Mouse (Mus musculus): Measurements from ENCODE around the gene C130050O18Rik. TPM values are rescaled to one million over a fixed set of nuclear protein-coding genes. Genes with fewer than 3 reads are reported as not detected.

Gene C130050O18Rik
- polyA plus RNA-seq, 1 experiment from 2014 or later: 0.29 TPM

DNA sequence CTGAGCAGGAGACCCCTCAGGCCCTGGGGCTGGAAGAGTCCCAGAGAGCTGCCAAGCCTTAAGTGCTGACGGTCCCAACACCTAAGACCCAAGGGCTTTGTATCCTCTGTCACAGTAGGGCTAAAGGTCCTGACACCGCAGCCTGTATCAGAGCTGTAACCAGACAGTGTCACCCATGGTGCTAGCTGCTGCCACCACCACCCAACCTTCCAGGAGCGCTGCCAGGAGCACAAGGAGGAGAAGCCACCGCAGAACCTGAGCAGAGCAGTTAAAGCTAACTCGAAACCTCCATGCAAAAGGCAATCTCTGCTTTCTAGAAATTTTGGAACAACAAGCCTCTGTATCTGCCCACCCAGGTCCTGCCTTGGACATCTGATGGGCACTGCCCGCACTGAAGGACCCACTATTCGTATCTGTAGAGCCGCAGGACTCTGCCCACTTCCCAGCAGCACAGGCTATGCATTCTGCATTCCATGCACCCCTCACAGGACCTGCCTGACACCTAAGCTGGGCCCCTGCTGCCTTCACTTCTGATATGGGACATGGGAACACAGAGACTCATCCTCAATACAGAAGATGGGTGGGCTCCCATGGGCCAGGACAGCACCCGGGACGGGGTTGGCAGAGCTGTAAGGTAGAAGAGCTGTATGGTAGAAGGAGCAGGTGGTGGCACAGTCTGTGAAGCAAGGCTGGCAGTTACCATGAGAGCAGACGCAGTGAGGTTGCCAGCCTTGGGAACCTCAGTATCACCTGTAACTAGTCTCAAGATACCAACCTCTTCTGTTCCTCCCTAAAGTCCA is 36.0 kb downstream of the C130050O18Rik start:
- Histone ChIP-seq H3K4me3 (ENCODE audit: low read depth, low read length) (no peak overlapping the region), H3K9ac (ENCODE audit: low read length) (no peak overlapping the region), H3K36me3 (ENCODE audit: control insufficient read depth, insufficient read depth, low read length) (no peaks in the 10 kb centered on the region), H3K4me2 (no peak overlapping the region), H3K4me1 (ENCODE audit: control insufficient read depth, insufficient read depth, low read length) (0 out of 2 replicates have a peak, but pooled peaks cover 2% of the 10 kb centered on the region), H3K27ac (ENCODE audit: low read depth, low read length) (no peak overlapping the region), H3K27me3 (ENCODE audit: control insufficient read depth, insufficient read depth, low read length) (no peaks in the 10 kb centered on the region), H3K9me3 (ENCODE audit: control insufficient read depth, low read length) (no peaks in the 10 kb centered on the region)
- WGBS: 91% methylated on average over 11 of the region's 11 CpGs
- ATAC-seq (ENCODE audit: low FRiP score) (no peak), DNase-seq (ENCODE audit: low spot score, missing footprints) (no peak)

DNA sequence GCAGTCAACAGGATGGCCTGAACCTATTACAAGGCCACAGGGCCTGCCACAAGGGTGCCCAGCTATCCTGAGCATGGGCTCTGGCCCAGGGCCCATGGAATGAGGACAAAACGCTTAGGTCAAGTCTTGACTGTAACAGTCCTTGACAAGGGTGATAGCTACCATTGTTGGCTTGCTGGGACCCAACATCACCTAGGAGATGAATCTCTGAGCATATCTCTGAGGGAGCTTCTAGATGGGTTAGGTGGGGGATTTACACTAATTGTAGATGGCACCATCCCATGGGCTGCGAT is 36.6 kb downstream of the C130050O18Rik start:
- no peak for ATAC-seq (ENCODE audit: low FRiP score)

DNA sequence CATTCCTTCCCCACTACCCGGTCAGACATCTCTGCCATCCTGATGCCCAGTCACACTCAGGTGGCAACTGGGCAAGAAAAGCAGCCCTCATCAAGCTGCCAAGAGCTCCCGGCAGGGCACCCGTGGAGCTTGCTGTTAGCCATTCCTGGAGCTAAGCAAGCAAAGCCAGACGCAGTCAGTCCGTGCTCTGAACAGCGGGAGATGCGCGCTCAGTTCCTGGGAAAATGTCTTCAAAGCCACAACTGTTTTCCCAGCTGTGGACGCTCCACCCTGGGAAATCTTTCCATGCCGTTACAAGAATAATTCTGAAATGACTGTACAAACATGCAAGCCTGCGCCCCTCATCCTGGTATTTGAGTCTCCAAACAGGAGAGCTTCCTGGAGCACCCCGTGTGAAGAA is 37.3 kb downstream of the C130050O18Rik start:
- no peak for DNase-seq (ENCODE audit: low spot score, missing footprints)
- H3K36me3 ChIP-seq (ENCODE audit: control insufficient read depth, insufficient read depth, low read length): no peaks in the 10 kb centered on the region

More for the DNA sequence above, 36.6 kb downstream of the C130050O18Rik start:
- no peaks in the 10 kb centered on the region for H3K27me3 ChIP-seq (ENCODE audit: control insufficient read depth, insufficient read depth, low read length)
- no peak overlapping the region for H3K4me3 ChIP-seq (ENCODE audit: low read depth, low read length)
- DNase-seq (ENCODE audit: low spot score, missing footprints): no peak
- no peaks in the 10 kb centered on the region for H3K36me3 ChIP-seq (ENCODE audit: control insufficient read depth, insufficient read depth, low read length)
- H3K9me3 ChIP-seq (ENCODE audit: control insufficient read depth, low read length): no peaks in the 10 kb centered on the region
- WGBS: 84% methylated on average over 2 of the region's 2 CpGs
- H3K4me2 ChIP-seq: no peak overlapping the region
- 0 out of 2 replicates have a peak, but pooled peaks cover 2% of the 10 kb centered on the region for H3K4me1 ChIP-seq (ENCODE audit: control insufficient read depth, insufficient read depth, low read length)
- H3K9ac ChIP-seq (ENCODE audit: low read length): no peak overlapping the region
- no peak overlapping the region for H3K27ac ChIP-seq (ENCODE audit: low read depth, low read length)

DNA sequence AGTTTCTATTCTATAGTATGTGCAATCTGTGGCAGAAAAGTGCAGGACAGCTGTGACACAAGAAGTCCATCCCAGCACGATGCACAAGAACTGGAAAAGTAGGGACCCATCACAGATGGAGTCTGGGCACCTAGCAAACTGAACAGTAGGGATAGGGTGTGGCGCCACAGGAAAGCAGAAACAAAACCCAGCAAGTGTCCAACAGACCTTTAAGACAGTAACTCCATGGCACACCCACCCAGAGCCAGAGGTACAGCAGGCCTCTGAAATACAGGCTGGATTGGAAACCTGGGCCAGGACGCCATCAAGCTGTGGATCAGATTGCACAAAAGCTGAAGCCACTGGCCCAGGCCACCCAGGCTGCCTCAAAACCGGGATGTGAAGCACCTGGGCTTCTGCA is 37.9 kb downstream of the C130050O18Rik start:
- 77% methylated on average over 4 of the region's 4 CpGs for WGBS
- Histone ChIP-seq H3K36me3 (ENCODE audit: control insufficient read depth, insufficient read depth, low read length) (no peaks in the 10 kb centered on the region), H3K27me3 (ENCODE audit: control insufficient read depth, insufficient read depth, low read length) (no peaks in the 10 kb centered on the region)

More for the DNA sequence above, 37.3 kb downstream of the C130050O18Rik start:
- H3K9me3 ChIP-seq (ENCODE audit: control insufficient read depth, low read length): no peaks in the 10 kb centered on the region
- H3K27ac ChIP-seq (ENCODE audit: low read depth, low read length): no peak overlapping the region
- H3K27me3 ChIP-seq (ENCODE audit: control insufficient read depth, insufficient read depth, low read length): no peaks in the 10 kb centered on the region
- no peak overlapping the region for H3K4me3 ChIP-seq (ENCODE audit: low read depth, low read length)
- H3K4me2 ChIP-seq: no peak overlapping the region
- WGBS: 78% methylated on average over 12 of the region's 12 CpGs
- H3K4me1 ChIP-seq (ENCODE audit: control insufficient read depth, insufficient read depth, low read length): 0 out of 2 replicates have a peak, but pooled peaks cover 2% of the 10 kb centered on the region
- no peak for ATAC-seq (ENCODE audit: low FRiP score)
- H3K9ac ChIP-seq (ENCODE audit: low read length): no peak overlapping the region

DNA sequence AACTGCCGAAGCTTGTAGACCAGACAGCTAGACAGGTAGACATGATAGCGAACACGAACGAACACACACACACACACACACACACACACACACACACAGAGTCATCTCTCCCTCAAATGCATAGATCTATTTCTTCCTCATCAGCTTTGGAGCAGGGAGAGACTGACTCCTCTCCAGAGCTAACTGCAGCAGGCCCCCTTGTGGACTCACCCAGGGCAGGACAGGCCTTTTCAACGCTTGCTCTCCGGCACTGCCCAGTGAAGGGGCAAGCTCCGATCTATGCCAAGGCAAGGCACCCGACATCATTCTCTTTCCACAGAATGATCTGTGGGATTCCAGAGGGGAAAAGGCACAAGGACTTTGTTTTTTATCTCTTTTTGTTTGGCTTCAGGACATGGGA is 40.2 kb downstream of the C130050O18Rik start:
- no peak for ATAC-seq (ENCODE audit: low FRiP score)
- 91% methylated on average over 8 of the region's 8 CpGs for WGBS
- no peaks in the 10 kb centered on the region for H3K36me3 ChIP-seq (ENCODE audit: control insufficient read depth, insufficient read depth, low read length)
- no peaks in the 10 kb centered on the region for H3K9me3 ChIP-seq (ENCODE audit: control insufficient read depth, low read length)
- no peak for DNase-seq (ENCODE audit: low spot score, missing footprints)
- H3K4me1 ChIP-seq (ENCODE audit: control insufficient read depth, insufficient read depth, low read length): peaks cover 3% of the 10 kb centered on the region
- H3K4me3 ChIP-seq (ENCODE audit: low read depth, low read length): no peak overlapping the region
- H3K27ac ChIP-seq (ENCODE audit: low read depth, low read length): no peak overlapping the region
- H3K27me3 ChIP-seq (ENCODE audit: control insufficient read depth, insufficient read depth, low read length): no peaks in the 10 kb centered on the region
- H3K4me2 ChIP-seq: no peak overlapping the region
- H3K9ac ChIP-seq (ENCODE audit: low read length): no peak overlapping the region

More for the DNA sequence above, 37.9 kb downstream of the C130050O18Rik start:
- 0 out of 2 replicates have a peak, but pooled peaks cover 2% of the 10 kb centered on the region for H3K4me1 ChIP-seq (ENCODE audit: control insufficient read depth, insufficient read depth, low read length)
- no peak for DNase-seq (ENCODE audit: low spot score, missing footprints)
- no peaks in the 10 kb centered on the region for H3K9me3 ChIP-seq (ENCODE audit: control insufficient read depth, low read length)
- no peak for ATAC-seq (ENCODE audit: low FRiP score)
- no peak overlapping the region for H3K9ac ChIP-seq (ENCODE audit: low read length)
- no peak overlapping the region for H3K4me2 ChIP-seq
- H3K4me3 ChIP-seq (ENCODE audit: low read depth, low read length): no peak overlapping the region
- no peak overlapping the region for H3K27ac ChIP-seq (ENCODE audit: low read depth, low read length)

DNA sequence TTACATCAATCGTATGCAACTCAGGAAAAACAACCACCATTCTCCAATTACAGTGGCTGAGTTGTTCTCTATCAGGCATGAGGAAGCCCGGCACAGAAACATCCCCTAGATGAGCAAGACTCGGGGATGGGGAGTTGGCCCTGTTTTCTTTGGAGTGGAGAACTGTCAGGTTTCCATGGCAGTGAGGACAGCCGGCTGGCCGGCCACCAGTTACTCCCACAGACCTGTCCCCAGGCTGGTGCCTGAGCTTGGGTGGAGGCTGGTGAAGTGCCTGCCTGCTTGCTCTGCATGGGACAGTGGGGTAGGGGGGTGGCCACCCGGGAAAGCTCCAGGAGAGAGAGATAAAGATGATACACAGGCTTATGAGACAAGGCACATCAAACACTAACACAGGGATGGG is 42.9 kb downstream of the C130050O18Rik start:
- H3K27ac ChIP-seq (ENCODE audit: low read depth, low read length): no peak overlapping the region
- no peak overlapping the region for H3K4me2 ChIP-seq
- 85% methylated on average over 6 of the region's 6 CpGs for WGBS
- no peaks in the 10 kb centered on the region for H3K9me3 ChIP-seq (ENCODE audit: control insufficient read depth, low read length)
- H3K4me1 ChIP-seq (ENCODE audit: control insufficient read depth, insufficient read depth, low read length): peaks cover 3% of the 10 kb centered on the region
- DNase-seq (ENCODE audit: low spot score, missing footprints): no peak
- H3K27me3 ChIP-seq (ENCODE audit: control insufficient read depth, insufficient read depth, low read length): no peaks in the 10 kb centered on the region
- H3K36me3 ChIP-seq (ENCODE audit: control insufficient read depth, insufficient read depth, low read length): no peaks in the 10 kb centered on the region
- ATAC-seq (ENCODE audit: low FRiP score): no peak
- H3K4me3 ChIP-seq (ENCODE audit: low read depth, low read length): no peak overlapping the region
- no peak overlapping the region for H3K9ac ChIP-seq (ENCODE audit: low read length)

DNA sequence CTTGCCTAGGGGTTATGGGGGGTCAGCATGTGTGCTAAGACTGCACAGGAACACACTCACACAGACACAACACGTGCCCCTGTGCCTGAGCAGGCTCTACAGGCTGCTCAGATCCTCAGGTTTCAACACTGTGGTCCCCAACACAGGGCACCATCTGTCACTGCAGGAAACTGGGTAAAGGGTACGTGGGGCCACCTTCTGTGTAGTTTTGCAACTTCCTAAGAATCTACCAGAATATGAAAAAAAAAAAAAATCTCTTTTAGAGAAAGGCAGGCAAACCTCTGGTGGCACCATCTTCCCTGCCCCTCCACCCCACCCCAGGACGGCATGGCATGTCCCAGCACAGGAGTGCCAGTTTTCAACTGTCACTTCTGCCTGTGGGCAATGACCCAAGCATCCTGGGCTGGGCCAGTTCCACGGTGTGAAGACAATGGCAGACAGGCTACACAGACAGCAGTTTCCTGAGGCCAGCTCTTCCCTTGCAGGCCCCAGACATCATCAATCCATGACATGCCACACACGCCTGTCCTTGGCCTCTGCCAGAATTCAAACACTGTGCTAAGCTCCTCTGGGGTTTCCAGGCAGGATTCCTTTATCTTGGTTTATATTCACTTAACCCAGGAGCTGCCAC is 44.2 kb downstream of the C130050O18Rik start:
- H3K27me3 ChIP-seq (ENCODE audit: control insufficient read depth, insufficient read depth, low read length): no peaks in the 10 kb centered on the region
- no peaks in the 10 kb centered on the region for H3K9me3 ChIP-seq (ENCODE audit: control insufficient read depth, low read length)
- H3K4me1 ChIP-seq (ENCODE audit: control insufficient read depth, insufficient read depth, low read length): peaks cover 3% of the 10 kb centered on the region
- no peak overlapping the region for H3K4me2 ChIP-seq
- DNase-seq (ENCODE audit: low spot score, missing footprints): no peak
- no peak overlapping the region for H3K27ac ChIP-seq (ENCODE audit: low read depth, low read length)
- H3K4me3 ChIP-seq (ENCODE audit: low read depth, low read length): no peak overlapping the region
- 71% methylated on average over 5 of the region's 5 CpGs for WGBS
- ATAC-seq (ENCODE audit: low FRiP score): no peak
- no peak overlapping the region for H3K9ac ChIP-seq (ENCODE audit: low read length)
- no peaks in the 10 kb centered on the region for H3K36me3 ChIP-seq (ENCODE audit: control insufficient read depth, insufficient read depth, low read length)

DNA sequence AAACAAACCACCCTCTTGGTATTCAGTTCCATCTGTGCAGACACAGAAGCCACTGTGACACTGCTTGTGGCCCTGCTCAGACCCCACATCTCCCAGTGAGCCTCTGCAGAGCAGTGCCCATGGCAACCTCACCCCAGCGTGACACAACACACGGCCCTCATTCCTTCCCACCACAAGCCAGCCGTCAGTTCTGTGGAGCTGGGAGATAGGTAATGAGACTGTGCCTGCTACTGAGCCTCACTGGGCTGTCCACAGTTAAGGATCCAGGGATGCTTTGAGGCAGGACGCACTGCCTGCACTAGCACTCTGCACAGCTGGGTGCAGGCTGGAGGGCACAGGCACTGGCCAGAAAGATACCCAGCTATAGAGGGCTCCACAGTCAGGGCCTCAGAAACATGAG is 44.8 kb downstream of the C130050O18Rik start:
- DNase-seq (ENCODE audit: low spot score, missing footprints): no peak
- no peak for ATAC-seq (ENCODE audit: low FRiP score)
- H3K9ac ChIP-seq (ENCODE audit: low read length): no peak overlapping the region; the same call in 1 of the 2 replicates

DNA sequence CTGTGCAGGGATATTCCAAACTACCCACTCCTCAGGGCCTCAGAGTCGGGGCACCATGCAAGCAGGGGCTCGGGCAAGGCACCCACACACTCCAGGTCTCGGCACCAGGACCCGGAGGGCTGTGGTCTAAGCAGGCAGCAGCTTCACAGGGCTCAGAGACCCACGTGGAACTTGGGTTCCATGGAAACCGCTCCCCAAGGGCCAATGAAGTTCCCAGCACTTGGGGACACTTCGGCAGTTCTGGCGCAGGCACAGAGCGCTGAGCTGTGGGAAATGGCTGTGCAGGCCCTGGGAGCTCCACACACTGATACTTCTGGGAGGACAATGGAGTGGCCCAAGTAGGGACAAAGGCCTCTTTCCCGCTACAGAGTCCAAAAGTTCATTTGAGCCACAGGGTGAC is 48.0 kb downstream of the C130050O18Rik start:
- Histone ChIP-seq H3K36me3 (ENCODE audit: control insufficient read depth, insufficient read depth, low read length) (no peaks in the 10 kb centered on the region), H3K4me3 (ENCODE audit: low read depth, low read length) (no peak overlapping the region), H3K27ac (ENCODE audit: low read depth, low read length) (no peak overlapping the region), H3K4me1 (ENCODE audit: control insufficient read depth, insufficient read depth, low read length) (peaks cover 3% of the 10 kb centered on the region), H3K9ac (ENCODE audit: low read length) (no peak overlapping the region), H3K27me3 (ENCODE audit: control insufficient read depth, insufficient read depth, low read length) (no peaks in the 10 kb centered on the region), H3K9me3 (ENCODE audit: control insufficient read depth, low read length) (no peaks in the 10 kb centered on the region), H3K4me2 (no peak overlapping the region)
- no peak for DNase-seq (ENCODE audit: low spot score, missing footprints)
- no peak for ATAC-seq (ENCODE audit: low FRiP score)
- 93% methylated on average over 10 of the region's 10 CpGs for WGBS

More for the DNA sequence above, 44.8 kb downstream of the C130050O18Rik start:
- Histone ChIP-seq H3K4me3 (ENCODE audit: low read depth, low read length) (no peak overlapping the region), H3K9me3 (ENCODE audit: control insufficient read depth, low read length) (no peaks in the 10 kb centered on the region), H3K27ac (ENCODE audit: low read depth, low read length) (no peak overlapping the region; the same call in 1 of the 2 replicates), H3K4me2 (no peak overlapping the region), H3K27me3 (ENCODE audit: control insufficient read depth, insufficient read depth, low read length) (no peaks in the 10 kb centered on the region), H3K4me1 (ENCODE audit: control insufficient read depth, insufficient read depth, low read length) (peaks cover 3% of the 10 kb centered on the region), H3K36me3 (ENCODE audit: control insufficient read depth, insufficient read depth, low read length) (no peaks in the 10 kb centered on the region)
- WGBS: 44% methylated on average over 4 of the region's 4 CpGs
